Comparison of ENCODE assay signal across 9 mouse cellular contexts in genomic region chr3:73343199-73343598, GRCm38 (mm10).
A peak's percentile ranks its signal among the peaks of the same experiment; 100 is the strongest.
DNase-seq lines count a peak whose midpoint lies in the region; ATAC-seq lines count a peak whose summit lies in the region.
"Had no signal": no experiment of that assay in that cellular context is flagged by ENCODE, and none has a peak within 500 bp of the region (broad histone marks: within the 10 kb centered on the region; RNA-seq: fewer than 3 reads in every experiment).

No protein-coding gene starts in this region.

- ATAC-seq in monocyte, adult 5-6 weeks (replicated peaks; ENCODE audit: insufficient number of reproducible peaks, low FRiP score, low TSS enrichment, poor library complexity, severe bottlenecking), result no peak

- DNase-seq in adrenal gland, postnatal 14 days, result peak; percentile 8
- DNase-seq in adrenal gland, adult 18-20 months (ENCODE audit: low spot score in 2 of 2), result no peak
- DNase-seq in 416B (ENCODE audit: low read depth), result peak; percentile 0
- peak; percentile 19 to 59 for DNase-seq in frontal cortex, postnatal 36 days (ENCODE audit: low spot score in 2 of 2)
- DNase-seq in left cerebral cortex, postnatal 25 days (ENCODE audit: low spot score in 2 of 2), result peak; percentile 59 to 65
- DNase-seq in urinary bladder, postnatal 14 days (ENCODE audit: low spot score), result no peak
- DNase-seq in urinary bladder, adult 18-20 months (ENCODE audit: low spot score in 2 of 2), result no peak
- DNase-seq: gastrocnemius, postnatal 14 days had no signal

- intact Hi-C loops in left cerebral cortex, postnatal 25 days (cut with DNase I), result no loop called here

Comparison
In these comparisons a context has a peak if more than half of its experiments do, and no peak if none do; other contexts are left out.
1. DNase-seq: peak in adrenal gland, postnatal 14 days (single experiment), 416B (single experiment), frontal cortex, postnatal 36 days (2 of 2) and left cerebral cortex, postnatal 25 days (2 of 2); none in adrenal gland, adult 18-20 months (0 of 2), urinary bladder, postnatal 14 days (single experiment) and urinary bladder, adult 18-20 months (0 of 2).